Mouse (Mus musculus) ES-CJ7 (cell line): Measurements from ENCODE around the gene Tmem43.

Experiments used
- DNase-seq: peaks from one replicate; pipeline ENCODE4 v3.0.0; 2011; ENCODE audit warnings: low read depth, low spot score

Gene Tmem43

GRCm38 (mm10) chr6:91488496-91489212 is 15.2 kb downstream of the Tmem43 start:
- DNase-seq, result no peak

GRCm38 (mm10) chr6:91489872-91490271 is 16.4 kb downstream of the Tmem43 start:
- DNase-seq, result no peak

GRCm38 (mm10) chr6:91491004-91491403 is 17.5 kb downstream of the Tmem43 start:
- DNase-seq, result no peak

GRCm38 (mm10) chr6:91493053-91493452 is 19.6 kb downstream of the Tmem43 start:
- DNase-seq, result no peak

GRCm38 (mm10) chr6:91494526-91494925 is 21.0 kb downstream of the Tmem43 start:
- DNase-seq, result no peak

GRCm38 (mm10) chr6:91503302-91503701 is 29.8 kb downstream of the Tmem43 start:
- DNase-seq, result no peak

- DNase-seq, result no peak
These were observed 32.5 kb downstream of the Tmem43 start for GRCm38 (mm10) chr6:91506036-91506435.

GRCm38 (mm10) chr6:91508041-91508440 is 34.5 kb downstream of the Tmem43 start:
- DNase-seq, result no peak

- peak; percentile 64 for DNase-seq
These were observed 35.8 kb downstream of the Tmem43 start for GRCm38 (mm10) chr6:91509326-91509725.

GRCm38 (mm10) chr6:91510211-91510610 is 36.7 kb downstream of the Tmem43 start:
- peak; percentile 34 for DNase-seq

- DNase-seq, result no peak
These were observed 40.6 kb downstream of the Tmem43 start for GRCm38 (mm10) chr6:91514135-91514534.

GRCm38 (mm10) chr6:91514737-91515362 is 41.3 kb downstream of the Tmem43 start:
- DNase-seq, result no peak

- DNase-seq, result peak; percentile 98
These were observed 42.3 kb downstream of the Tmem43 start, which contains the start of the genes Xpc and Lsm3 for GRCm38 (mm10) chr6:91515545-91516449. Gene Xpc (minus strand): TSS chr6:91515888. Gene Lsm3 (plus strand): TSS chr6:91515928.

GRCm38 (mm10) chr6:91518454-91519020 is 45.0 kb downstream of the Tmem43 start:
- no peak for DNase-seq

- DNase-seq, result no peak
These were observed 49.3 kb downstream of the Tmem43 start for GRCm38 (mm10) chr6:91522816-91523215.

GRCm38 (mm10) chr6:91525544-91525943 is 52.0 kb downstream of the Tmem43 start:
- no peak for DNase-seq

- peak; percentile 55 for DNase-seq
These were observed 53.8 kb downstream of the Tmem43 start for GRCm38 (mm10) chr6:91527227-91527860.

- DNase-seq, result no peak
These were observed 54.8 kb downstream of the Tmem43 start for GRCm38 (mm10) chr6:91528265-91528664.

GRCm38 (mm10) chr6:91530673-91531072 is 57.2 kb downstream of the Tmem43 start:
- DNase-seq, result no peak

GRCm38 (mm10) chr6:91531276-91531675 is 57.8 kb downstream of the Tmem43 start:
- DNase-seq, result no peak

GRCm38 (mm10) chr6:91532661-91533060 is 59.2 kb downstream of the Tmem43 start:
- DNase-seq, result no peak
